Mouse (Mus musculus) left cerebral cortex, postnatal 4 days (tissue): ENCODE data around the gene Nktr. TPM values are rescaled to one million over a fixed set of nuclear protein-coding genes. Genes with fewer than 3 reads are reported as not detected.

ENCODE experiments used
- DNase-seq: peaks from one replicate; pipeline ENCODE4 v3.0.0-alpha.2; 2022
- intact Hi-C: fragments of 180-260 bp; cut with DNase I; formaldehyde crosslinking; loops from one replicate; pipeline ENCODE4 v1.15.1; 2025
- total RNA-seq, 2 experiments: library from RNA; stranded (reverse); gene quantifications; 2 replicates each; pipeline ENCODE4 v1.2.3; 2021

The Nktr gene
- 100 to 1,000 TPM; 145 to 152 TPM for total RNA-seq

DNA sequence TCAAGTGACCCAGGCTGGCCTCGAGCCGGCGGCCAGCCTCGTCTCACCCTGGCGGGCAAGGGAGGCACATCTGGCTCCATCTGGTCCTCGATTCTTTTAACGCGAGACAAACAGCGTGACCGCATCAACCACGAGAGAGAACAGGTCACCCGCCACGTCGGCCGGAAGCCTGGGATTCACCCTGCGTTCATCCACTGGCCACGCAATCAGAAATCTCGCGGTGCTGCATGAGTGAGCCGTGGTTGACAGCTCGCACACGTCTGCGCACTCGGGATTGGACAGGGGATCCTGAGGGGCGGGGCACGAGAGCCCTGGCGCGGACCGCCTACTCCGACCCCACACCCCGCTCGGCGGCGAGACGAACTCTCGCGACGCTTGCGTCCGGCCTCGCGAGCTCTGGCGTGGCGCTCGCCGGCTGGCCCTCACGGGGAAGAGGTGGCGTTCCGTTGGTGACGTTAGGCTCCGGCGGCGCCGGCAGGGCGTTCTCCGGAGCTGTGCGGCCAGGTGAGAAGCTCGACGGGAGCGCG lies at the start of gene Nktr:
Nktr (plus strand) TSS at position 378 of the 527 bp plus-strand sequence.
- DNase-seq = peak; percentile 98
- intact Hi-C loops = no loop called here

DNA sequence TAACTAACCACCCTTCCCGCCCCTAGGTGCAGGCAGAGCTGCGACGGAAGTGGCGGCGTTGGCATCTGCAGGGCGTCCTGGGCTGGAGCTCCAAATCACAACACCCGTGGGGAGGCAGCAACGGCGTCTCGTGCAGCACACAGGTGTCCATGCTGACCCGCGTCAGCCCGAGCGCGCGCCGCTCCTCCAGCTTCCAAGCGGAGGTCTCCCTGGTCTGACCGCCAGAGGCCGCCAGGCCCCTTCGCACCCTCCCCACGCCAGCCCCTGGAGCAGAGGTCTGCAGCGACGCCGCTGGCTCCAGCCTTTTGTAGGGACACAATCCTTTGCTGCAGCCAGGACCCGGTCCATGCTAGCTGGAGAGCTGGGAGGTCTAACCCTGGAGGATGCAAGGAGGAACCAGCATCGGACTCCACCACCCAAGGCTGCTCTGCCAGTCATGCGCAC lies 49.6 kb upstream of the Nktr start:
- intact Hi-C loops = no loop called here
- peak; percentile 76 for DNase-seq

DNA sequence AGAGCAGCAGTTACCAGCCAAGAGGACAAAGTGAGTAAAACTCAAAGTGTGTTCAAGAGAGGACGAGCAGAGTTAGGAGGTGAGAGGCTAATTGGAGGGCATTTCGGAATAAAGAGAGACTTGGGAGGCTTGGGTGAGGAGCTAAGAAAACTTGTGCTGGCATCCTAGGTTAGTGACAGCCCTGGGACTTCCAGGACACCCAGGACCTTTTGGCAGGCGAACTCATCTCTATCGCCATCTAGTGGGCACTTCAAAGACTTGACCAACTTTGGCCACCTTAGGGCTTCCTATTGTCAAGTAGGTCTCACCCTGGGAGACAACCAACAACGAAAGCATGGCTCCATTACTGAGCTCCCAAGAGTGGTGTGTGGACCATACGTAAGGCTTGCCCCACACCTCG lies 47.7 kb upstream of the Nktr start:
- intact Hi-C loops = no loop called here
- DNase-seq = peak; percentile 41

DNA sequence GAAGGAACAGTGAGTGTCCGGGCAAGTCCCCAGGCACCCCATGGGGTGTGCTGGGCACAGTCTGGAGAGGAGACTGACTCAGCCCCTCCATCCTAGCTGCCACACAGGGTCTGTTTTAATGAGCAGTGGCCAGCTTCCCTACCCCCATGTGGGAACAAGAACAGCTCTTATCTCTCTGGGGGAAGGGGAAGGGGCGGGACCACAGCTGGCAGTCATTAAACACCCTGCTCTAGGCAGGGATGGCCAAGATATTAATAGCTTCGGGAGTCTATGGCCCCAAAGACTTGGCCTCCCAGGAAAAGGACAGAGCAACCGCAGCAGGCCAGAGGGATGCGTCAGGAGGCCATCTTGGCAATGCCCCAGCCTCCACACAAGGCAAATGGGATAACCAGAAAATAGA lies 46.7 kb upstream of the Nktr start:
- no peak for DNase-seq
- intact Hi-C loops = no loop called here

DNA sequence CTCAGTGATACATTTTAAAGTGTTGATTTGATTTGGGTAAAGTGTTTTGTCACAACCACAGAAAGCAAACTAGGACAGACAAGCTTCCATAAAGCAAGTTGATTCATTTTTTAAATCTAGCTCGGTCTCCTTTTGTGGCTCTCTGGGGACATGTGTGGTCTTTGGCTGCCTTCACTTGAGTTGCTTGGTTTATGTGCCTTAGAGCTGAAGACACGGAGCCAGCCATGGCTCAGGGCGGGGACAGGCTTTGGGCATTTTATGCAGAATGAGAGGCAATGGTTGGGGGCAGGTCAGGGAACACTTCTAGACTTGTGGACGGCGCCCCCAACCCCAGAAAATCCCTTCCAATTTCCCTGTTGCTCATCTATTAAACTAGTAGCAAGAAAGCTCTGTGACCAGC lies 45.3 kb upstream of the Nktr start:
- DNase-seq = no peak
- intact Hi-C loops = no loop called here

DNA sequence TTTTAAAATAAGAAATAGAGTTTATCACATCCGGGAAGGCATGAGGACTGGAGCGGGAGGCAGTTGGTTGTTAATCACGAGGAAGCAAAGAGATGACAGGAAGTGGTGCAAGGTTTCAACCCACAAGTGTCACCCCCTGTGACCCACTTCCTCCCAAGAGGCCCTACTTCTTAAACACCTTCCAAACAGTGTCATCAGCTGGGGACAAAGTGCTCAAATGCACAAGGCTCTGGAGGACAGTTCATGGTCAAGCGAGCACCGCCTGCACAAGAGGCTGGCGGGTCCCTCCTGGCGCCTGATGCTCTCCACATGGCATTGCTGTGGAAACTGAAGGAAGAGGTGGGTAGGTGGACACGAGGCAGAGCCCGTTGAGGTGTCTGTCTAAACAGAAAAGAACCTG lies 44.0 kb upstream of the Nktr start:
- intact Hi-C loops = no loop called here
- DNase-seq = no peak

DNA sequence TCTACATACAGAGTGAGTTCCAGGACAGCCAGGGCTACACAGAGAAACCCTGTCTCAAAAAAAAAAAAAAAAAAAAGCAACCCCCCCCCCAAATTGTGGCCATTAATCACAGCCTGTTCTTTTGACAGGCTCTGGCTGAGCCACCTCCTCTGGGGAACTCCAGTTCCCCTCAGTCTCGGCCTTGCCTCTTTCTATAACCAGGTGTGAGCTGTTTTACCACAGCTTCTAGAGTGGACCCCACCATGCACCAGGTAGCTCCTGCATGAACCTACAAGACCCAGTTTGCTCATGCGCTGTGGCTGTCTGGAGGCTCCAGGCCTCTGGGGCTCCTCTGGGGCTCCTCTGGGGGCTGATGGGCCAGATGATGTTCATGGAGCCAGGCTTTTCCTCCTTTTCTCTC lies 43.4 kb upstream of the Nktr start:
- intact Hi-C loops = no loop called here
- no peak for DNase-seq

DNA sequence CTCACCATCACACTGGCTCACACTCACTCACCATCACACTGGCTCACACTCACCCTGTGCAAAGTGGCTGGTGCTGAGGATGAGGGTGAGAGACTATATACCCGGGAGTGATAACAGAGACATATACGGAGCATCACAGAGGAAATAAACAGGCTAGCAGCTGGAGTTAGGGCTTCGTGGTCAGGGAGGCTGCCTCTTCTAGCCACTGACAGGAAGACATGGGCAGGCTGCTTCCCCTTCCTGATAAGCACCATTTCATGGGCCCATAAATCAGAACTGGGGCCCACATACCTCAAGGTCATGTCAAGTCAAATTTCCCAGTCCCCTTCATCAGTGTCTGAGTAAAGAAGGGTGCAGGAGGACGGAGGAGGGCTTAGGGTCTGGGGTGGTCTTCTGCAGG lies 41.9 kb upstream of the Nktr start:
- intact Hi-C loops = no loop called here

DNA sequence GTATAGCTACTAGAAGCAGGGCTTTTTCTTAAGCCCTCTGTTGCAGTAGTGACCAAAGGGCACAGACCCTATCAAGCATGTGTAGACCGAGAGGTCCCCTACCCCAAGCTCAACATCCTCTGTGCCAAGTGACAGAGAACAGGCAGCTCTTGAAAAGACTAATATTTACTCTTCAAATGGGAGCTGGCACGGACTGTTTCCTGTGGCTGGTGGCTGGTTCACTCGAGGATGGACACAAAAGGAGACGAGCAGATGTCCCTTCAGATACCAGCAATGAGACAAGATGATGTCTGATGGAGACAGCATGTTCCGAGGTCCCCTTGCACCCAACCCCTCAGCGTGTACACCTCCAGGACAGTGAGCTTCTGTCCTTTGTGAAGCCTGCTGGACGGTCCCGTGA lies 41.5 kb upstream of the Nktr start:
- no peak for DNase-seq
- intact Hi-C loops = no loop called here

More for the DNA sequence above, 41.9 kb upstream of the Nktr start:
- DNase-seq = no peak

DNA sequence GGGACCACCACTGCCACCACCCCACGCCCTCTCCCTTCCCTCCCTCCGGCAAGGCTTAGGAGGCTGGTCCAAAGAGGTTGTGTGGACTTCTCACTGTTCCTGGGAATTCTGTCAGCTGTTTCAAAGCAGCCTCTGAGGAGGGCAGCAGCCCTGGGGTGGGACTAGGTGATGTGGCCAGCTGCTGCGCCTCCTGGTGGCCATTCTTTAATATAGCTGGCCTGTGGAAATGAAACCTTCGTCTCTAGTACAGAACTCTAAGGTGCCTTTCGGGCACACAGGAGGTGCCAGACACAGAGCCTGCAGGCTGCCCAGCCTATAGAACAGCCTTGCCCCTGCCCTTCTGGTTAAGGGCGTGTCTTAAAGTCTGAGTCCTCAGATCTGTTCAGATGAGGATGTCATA lies 39.4 kb upstream of the Nktr start:
- DNase-seq = peak; percentile 69
- intact Hi-C loops = no loop called here

DNA sequence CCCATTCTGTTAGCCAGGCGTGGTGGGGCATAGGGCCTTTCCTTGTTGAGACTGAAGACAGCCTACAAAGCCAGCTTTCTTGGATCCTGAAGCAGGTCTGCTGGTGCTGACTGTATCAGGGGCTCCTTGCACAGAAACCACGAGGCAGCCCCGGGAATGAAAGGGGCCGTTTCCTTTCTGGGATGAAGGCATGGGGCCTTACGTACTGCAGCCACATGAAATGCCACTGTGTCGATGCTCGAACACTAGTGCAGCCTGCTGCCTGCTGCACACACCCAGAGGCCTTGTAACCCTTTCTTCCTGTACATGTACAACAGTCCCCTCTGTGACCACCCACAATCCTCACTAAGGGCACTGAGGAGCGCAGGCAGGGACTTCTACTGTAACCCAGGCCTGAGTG lies 37.8 kb upstream of the Nktr start:
- DNase-seq = no peak
- intact Hi-C loops = no loop called here

DNA sequence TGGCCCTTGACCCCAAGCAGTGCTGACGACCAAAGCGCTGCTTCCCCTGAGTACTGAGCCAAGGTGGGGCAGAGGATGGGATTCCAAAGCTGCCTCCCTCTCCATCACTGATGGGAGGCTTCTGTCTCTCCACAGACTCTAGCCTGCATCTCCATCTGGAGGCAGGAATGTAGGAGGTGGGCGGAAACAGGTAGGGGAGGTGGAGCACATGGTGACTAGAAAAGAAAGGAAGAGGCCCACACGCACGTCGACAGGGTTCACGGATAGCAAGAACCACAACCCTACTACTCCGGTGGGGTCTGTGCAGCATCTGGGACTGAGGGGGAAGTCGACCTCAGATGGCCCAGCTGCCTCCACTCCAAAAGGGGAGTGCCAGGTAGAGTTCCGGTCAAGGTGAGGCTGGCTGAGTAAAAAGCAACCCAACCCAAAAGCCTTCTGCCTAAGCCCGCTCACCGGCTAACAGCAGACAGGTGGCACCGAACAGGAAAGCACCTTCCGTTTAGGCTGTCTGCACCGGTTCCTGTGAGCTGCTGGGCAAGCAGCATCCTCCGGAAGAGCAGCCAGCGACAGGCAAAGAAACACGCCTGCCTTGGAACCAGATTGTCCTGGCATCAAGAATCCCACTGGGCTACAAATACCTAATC lies 36.8 kb upstream of the Nktr start:
- intact Hi-C loops = no loop called here
- no peak for DNase-seq

DNA sequence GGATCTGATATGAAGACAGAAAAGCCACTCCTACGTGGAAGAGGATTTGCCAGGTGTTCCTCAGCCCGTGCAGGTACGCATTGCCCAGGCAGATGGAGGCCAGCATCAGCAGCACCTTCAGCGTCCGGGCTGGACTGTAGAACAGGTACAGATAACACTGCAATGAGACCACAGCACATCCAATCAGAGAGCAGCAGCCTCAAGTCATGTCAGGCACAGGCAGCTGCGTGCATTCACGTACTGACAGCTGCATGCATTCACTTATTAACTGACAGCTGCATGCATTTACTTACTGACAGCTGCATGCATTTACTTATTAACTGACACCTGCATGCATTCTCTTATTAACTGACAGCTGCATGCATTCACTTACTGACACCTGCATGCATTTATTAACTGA lies 34.3 kb upstream of the Nktr start:
- no peak for DNase-seq
- intact Hi-C loops = no loop called here

DNA sequence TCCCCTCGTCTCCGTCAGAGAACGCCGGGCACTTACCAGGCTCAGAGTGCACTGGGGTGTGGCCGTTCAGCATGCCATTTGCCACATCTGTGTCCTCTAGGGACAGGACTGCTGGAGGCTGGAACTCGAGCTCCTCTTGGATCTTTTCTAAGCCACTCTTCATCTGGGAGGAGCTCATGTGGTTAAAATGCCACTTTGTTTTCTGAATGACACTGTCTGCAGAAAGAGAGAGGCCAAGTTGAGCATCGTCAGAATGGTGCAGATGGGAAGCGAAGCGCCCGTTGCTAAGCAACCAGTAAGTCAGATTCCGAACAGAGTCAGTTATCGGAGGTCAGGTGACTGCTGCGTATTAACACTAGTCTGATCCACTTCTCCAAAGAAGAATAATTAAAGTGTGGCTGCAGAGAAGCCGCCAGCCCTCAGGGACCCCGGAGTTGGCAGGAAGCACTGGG lies 28.7 kb upstream of the Nktr start:
- DNase-seq = peak; percentile 70
- intact Hi-C loops = no loop called here

DNA sequence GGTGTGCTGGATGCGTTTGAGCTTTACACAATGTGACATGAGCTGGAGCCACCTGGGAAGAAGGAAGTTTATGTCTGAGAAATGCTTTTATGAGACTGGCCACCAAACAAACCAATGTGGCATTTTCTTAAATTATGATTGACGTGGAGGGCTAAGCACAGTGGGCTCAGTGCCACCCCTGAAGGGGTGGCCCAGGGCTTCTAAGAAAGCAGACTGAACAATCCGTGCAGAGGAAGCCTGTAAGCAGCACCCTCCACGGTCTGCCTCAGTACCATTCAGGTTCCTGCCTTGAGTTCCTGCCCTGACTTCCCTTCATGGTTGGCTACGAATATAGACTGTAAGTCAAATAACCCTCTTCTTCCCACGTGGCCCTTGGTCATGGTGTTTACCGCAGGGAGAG lies 28.2 kb upstream of the Nktr start:
- intact Hi-C loops = no loop called here
- no peak for DNase-seq

DNA sequence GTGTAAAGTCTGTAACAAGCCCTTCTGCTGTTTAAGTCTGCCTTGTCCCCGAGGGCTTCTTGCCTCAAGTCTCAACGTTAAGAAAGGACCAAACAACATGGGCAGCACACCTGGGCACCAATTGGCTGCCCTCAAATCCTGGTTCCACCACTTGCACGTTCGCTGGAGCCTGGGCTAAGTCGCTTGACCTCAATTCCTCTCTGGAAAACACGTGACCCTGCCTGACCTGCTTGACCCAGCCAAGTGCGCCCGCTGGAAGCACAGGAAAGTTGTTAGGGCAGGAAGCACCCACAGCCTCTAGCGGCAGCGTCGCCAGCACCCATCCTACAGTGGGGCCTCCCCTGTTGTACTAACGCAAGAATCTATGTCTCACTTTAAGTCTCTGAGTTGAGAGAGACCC lies 24.2 kb upstream of the Nktr start:
- DNase-seq = no peak
- intact Hi-C loops = no loop called here

DNA sequence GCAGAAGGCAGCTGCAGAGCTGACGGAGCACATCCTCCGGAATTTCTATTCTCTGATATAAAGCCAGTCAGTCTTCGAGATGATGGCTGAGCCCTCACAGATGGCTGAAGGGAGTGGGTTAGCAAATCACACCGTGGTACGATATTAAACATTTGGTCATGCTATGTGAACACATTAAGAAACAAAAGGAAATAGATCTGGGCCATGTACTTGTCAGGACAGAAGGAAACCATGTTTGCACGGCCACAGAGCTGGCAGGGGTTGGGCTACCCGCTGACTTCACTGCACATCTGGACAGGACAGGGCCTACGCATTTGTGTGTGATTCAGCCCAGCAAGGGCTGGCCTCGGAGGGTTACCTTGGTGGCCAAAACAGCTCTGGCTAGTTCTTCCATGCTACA lies 22.3 kb upstream of the Nktr start:
- intact Hi-C loops = no loop called here
- DNase-seq = no peak

DNA sequence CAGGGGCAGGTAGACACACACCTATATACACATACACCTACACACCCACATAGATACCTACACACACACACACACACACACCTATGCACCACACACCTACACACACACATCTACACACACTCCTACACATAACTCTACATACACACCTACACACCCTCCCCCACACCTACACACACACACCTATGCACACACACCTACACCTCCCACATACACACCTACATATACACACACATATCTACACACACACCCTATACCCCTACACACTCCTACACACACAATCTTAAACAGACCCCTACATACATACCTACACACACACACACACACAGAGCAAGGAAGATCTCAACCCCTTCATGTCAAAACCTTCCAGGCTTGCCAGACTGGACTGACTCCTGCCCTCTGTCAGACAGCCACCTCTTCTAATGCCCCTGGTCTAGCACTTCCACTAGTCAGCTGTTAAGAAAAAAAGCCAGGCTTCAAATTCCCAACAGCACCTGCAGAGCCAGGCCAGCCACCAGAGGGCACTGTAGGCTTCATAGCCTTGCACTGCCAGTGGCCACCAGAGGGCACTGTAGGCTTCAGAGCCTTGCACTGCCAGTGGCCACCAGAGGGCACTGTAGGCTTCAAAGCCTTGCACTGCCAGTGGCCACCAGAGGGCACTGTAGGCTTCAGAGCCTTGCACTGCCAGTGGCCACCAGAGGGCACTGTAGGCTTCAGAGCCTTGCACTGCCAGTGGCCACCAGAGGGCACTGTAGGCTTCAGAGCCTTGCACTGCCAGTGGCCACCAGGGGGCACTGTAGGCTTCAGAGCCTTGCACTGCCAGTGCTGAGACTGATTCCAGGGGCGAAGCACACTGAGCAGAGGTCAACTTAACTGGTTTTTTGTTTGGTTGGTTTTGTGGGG lies 21.6 kb upstream of the Nktr start:
- intact Hi-C loops = no loop called here

DNA sequence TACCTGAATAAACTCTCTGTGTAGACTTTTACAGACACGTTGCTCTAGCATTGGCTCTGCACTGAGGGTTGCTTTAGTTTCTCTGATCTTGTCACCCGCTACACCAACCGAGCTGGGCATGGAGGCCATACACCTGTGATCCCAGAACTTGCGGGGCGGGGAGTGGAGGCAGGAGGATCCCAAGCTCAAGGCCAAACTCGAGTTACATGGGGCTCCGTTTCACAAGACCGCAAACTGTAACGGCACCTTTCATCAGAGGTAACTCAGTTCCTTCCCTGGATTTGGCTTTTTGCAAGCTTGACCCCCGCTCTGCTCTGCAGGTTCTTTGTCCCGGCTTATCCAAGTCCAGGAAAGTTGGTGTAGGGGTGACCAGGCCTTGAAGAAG lies 14.7 kb upstream of the Nktr start:
- intact Hi-C loops = no loop called here

More for the DNA sequence above, 21.6 kb upstream of the Nktr start:
- DNase-seq = peak; percentile 68

DNA sequence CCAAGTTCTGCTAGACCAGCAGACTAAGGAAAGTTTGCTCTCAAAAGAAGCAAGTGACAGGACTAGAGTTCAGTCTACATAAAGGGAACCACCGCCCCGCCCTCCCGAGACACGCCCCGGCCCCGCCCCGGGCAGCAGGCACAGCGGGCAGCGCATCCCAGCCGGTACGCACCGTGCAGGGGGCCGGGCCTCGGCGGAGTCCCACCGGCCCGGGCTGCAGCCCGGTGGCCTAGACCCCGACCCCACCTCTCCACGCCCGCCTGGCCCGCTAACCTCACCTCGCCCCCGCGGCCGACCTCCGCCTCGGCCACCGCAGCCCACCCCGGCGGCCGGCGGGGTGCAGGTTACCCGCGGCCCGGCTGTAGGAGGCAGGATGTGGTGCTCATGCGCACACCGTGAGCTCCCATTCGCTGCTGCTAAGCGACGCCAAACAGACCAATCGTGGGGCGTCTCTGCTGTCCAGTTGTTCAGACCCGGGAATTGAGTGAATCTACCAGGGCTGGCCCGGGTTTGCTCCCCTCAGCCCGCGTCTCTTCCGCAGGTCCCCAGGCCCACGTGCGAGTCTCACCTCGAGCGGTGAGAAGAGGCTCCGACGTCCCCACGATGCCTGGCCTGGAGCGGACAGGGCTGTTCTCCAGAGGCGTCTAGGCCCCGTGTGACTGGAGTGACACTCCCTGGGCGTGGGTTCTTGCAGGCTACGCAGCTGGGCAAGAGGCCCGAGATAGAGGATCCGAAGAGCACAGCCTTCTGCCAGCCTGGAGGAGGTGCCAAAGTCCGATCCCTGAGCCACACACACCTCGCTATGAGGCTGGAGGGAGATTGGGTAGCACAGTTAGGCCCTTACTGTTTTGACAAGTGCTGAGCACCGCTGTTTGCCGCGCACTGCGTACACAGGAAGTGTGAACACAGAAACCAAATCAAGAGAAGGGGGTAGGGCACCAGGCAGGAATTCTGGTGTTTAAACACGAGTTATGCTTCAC lies 14.0 kb upstream of the Nktr start, which contains the start of gene Sec22c:
Sec22c (minus strand) TSS at position 845 of the 980 bp plus-strand sequence.
- peak; percentile 86 for DNase-seq
- intact Hi-C loops = no loop called here

More for the DNA sequence above, 14.7 kb upstream of the Nktr start:
- no peak for DNase-seq
